Mouse (Mus musculus): Measurements from ENCODE around the gene E130208F15Rik.

The E130208F15Rik gene

DNA sequence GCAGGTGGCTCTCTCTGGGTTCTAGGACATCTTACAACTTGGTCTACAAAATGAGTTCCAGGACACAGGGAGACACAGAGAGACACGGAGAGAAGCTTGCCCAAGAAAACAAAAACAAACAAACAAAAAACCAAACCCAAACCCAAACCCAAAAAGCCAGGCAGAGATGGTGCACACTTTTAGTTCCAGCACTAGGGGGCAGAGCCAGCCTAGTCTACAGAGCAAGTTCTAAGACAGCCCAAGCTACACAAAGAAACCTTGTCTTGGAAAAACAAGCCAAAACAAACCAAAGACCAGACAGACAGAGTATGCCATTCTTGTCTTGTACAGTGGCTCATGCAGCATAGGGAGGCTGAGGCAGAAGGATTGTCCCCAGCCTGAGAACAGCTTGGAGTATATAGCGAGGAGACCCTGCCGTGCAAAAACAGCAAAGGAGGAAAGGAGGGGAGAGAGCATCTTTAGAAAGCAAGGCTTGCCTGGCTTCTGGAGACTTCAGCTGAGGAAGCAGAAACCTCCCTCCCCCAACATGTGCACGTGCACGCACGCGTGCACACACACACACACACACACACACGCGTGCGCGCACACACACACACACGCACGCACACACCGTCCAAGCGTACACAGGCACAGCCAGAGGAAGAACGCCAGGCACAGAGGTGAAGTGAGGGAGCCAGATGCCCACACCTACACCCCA is 15.3 kb upstream of the E130208F15Rik start:
- DNase-seq (ENCODE audit: extremely low spot score), result no peak

DNA sequence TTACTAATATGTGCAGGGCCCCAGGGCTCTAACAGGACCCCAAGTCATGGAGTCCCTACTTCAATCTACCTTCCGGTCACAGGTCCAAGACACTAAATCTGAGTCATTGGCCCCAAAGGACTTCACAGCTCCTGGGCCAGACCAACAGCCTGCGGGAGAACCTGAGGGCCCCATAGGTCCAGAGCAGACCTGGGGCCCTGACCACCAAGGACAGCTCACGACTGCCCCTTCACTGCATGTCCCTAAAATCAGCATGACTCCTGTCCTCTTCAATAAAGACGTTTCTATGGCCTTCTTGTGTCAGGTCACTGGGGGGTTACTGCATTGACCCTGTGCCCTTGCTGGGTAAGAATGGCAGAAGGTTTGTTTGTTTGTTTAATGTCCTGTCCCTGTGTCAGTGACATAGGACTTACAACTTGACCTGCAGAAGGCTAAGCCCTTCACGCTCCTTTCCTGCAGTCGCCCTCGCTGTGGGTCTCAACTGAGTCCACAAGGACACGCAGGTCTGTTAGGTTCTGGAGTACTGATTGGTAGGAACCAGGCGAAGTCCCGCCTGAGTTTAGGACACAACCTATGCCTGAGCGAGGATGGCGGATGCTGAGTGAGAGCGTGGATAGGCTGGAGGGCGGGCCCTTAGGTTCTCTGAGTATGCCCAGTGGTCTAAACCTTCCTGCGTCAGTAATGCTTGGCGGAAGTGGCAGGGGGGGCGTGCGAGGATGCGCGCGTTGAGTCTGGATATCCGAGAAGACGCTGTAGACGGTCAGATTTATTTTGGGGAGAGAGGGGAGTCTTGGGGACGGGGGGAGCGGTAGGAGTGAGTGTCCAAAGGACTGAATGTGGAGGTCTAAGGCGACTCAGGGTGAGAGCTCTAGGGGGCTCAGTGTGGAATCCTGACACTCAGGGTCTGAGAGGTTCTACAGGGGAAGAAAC is 13.2 kb upstream of the E130208F15Rik start, which contains the start of gene Alkbh6:
Gene Alkbh6, plus strand, starts transcription at position 642 of the 930 bp plus-strand sequence.
- DNase-seq (ENCODE audit: extremely low spot score), result peak; percentile 90

DNA sequence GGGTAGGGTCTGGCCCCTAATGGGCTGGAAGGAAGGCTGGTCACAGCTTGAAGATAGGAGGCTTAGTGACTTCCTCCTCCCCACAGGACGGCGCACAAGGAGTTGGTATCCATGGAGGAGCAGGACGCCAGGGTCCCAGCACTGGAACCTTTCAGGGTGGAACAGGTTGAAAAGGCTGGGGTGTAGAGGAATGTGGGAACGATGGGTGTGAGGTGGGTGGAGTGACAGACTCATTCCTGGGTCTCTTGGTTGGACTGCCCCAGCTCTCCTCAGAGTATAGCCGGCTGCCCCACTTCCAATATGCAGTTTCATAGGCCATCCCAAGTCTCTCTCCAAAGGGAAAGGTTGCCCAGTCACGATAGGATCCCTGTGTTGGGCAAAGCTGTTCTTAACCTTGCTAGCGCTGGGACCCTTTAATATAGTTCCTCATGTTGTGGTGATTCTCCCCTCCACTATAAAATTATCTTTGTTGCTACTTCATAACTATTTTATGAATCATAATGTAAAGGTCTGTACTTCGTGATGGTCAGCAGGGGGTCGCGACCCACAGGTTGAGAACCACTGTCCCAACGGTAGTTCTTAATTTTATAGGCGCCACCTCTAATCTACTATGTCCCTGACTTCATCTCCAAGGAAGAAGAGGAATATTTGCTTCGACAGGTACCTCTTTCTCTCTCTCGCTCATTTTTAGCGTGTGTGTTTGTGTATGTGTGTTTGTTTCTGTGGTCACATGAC is 12.0 kb upstream of the E130208F15Rik start:
- DNase-seq (ENCODE audit: extremely low spot score), result no peak

DNA sequence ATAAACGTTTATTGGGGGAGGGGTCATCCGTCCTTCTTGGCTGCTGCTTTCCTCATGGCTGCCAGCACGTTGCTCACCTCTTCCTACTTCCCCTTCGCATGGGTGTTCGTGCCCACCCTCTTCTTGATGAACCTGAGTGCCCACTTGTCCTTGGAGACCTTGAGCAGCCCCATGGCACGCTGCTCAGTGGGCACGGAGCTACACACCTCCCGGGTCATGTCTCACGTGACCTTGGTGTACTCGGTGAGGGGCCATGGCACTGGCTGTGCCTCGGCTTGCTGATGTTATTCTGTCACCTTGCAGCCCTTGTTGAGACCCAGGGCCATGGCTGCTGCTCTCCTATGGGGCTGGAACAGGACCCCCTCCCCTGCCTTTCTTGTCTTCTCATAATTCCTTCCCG is 11.4 kb upstream of the E130208F15Rik start:
- DNase-seq (ENCODE audit: extremely low spot score), result no peak

DNA sequence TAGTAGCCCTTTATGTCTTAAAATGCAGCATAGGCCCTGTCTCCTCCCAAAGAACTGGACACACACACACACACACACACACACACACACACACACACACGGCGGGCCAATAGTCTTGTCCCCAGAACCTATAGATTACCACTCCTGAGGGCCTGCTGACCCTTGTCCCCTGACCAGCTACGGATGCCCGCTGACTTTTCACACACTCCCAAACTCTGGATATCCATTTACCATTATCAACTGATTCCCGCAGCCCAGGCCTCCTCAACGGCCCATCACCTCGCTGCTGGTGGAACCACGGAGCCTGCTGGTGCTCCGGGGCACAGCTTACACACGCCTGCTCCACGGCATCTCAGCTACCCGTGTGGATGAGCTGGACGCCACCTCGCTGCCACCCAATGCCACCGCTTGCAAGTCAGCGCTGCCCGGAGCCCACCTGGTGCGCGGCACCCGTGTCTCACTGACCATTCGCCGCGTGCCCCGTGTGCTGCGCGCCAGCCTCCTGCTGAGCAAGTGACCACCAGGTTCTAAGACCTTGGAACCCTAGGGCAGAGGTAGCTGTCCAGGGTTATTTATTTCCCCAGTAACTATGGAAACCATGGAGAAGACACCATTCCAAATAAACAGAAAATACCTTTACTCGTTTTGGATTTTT is 7.7 kb upstream of the E130208F15Rik start:
- DNase-seq (ENCODE audit: extremely low spot score), result no peak

DNA sequence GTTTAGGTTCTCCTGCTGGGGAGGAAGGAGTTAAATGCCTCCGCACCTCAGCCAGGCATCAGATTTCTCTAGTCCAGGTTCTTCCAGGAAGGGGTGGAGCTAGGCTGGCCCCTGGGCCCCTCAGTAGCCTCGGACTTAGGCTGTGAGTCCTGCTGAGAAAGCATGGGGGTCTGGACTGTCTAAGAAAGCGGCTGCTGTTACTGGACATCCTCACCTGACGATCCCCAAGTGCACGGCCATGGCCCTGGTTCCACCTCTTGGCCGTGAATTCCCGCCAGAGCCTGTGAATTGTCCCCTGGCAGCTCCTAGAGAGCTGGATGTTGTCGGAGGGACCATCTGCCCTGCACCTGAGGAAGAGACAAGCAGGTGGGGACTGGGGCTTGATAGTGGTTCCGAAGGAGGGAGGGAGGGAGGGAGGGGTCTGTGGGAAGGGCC is 6.8 kb upstream of the E130208F15Rik start, which contains the start of gene Syne4:
Gene Syne4, plus strand, starts transcription at position 87 of the 435 bp plus-strand sequence.
- peak; percentile 57 for DNase-seq (ENCODE audit: extremely low spot score)

DNA sequence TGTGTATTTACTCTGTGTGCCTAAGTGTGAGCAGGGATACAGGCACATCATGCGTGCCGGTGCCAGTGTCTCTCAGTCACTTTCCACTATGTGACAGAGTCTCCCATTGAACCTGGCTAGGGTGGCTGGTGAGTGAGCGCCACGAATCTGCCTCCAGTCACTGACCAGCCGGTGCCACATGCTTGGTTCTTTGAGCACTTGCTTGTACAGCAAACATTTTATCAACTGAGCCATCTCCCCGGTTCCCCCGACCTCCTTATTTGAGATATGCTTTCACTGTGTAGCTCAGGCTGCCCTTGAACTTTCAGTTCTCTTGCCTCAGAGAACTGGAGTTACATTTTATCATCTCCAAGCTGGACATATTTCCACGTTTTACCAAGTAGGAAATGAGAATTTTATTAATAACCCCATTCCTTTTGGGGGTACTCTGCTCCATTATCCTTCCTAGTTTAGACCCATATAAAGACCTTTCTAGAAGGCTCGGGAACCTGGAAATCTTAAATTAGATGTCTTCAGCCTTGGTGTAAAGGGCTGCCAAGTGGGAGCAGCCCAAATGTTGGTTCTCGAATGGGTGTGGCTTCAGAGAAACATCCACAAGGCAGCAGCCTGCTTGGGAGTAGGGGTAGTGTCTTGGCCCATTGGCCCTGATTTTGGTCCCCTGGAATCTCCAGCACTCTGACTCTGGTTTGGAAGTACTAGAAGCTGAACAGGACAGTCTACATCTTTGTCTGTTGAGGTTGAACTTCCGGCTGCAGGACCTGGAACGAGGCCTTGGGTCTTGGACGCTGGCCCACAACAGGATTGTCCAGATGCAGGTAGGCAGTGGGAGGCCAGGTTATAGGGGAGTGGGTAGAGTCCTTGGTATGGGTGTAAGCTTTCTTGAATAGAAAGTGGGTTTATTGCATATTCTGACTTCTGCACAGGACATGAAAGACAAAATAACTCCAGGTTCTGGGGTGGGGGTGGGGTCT is 5.7 kb upstream of the E130208F15Rik start:
- no peak for DNase-seq (ENCODE audit: extremely low spot score)

DNA sequence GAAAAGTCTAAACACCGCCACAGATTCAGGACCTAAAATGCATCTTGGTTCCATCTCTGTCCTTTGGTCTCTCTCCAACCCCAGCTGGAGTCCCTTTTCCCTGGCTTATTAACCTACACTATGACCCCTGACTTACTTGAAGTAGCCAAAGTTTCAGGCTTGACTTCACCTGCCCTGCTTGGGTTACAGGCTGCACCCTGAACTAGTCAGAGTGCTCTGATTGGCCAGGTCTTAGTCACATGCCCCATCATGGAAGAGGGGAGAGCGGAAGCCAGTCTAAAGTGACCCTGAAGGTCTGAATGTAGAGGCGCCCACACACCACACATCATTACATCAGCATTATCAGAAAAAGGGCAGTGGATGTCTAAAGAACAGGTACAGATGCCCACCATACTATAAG is 3.4 kb upstream of the E130208F15Rik start:
- no peak for DNase-seq (ENCODE audit: extremely low spot score)

DNA sequence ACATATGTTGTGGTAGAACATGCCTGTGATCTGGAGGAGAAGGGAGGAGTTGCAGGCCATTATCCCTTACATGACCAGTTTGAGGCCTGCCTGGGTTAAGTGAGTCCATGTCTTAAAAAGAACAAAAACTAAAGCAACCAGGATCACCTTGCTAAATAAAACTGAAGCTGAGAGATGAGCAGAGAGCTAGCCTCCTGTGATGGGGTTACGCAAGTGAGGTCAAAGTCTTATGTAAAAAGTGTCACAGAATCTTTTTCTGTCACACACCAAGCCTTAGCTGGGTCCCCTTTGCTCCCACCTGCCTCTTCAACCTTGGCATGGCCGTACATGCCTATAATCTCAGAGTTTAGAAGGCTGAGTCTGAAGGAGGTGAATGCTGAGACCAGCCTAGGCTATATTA is 594 bp upstream of the E130208F15Rik start:
- DNase-seq (ENCODE audit: extremely low spot score), result no peak

DNA sequence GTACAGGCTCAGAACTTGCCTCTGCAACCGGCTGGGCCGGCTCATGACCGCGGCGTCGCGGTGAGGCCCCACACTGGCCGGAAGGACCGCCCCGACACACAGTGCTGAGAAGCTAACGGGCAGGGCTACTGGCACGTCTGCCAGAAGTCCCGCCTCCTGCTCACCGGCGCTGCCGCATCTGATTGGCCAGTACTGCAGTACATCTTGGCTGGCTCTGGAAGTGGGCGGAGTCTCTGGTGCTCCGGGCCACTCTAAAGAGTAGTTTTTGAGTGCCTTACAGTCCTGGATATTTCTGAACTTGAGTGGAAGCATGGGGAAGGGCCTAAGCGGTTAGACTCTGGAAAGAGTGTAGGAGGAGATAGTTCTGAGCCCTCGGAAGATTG is 736 bp downstream of the E130208F15Rik start:
- peak; percentile 94 for DNase-seq (ENCODE audit: extremely low spot score)

DNA sequence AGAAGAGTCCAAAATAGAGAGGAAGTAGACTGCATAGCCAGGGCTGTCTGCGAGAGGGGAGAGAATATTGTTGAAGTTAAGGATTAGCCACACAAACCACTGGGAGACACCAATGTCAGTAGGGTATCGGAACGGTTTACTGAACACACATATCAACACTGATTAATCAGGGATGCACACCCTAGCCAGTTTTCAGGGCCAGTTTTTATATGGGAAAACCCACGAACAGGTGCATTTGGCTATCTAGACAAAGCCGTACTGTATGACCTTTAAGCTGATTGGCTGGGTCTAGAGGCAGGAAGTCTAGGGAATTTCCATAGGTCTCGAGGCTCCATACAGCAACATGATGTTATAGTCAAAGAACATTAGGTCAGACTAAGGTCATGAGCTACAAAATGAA is 1.3 kb downstream of the E130208F15Rik start:
- DNase-seq (ENCODE audit: extremely low spot score), result no peak

DNA sequence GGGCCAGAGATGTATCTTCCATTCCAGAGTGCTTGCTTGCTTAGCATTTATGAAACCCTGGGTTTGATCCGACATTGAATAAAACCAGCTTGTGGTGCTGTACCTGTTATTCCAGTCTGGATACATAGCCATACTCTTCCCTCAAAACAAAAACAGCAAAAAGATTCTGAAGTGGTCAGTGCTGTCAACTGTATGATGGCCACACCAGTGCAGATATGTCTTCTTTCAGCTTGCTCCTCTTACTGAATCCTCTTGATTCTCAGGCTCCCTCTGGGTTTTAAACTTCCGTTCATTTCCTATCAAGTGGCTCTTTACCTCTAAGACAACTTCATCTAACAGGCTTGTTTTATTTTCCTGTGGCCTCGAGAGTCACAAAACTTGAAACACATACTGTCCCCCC is 2.3 kb downstream of the E130208F15Rik start, which contains the start of gene Sdhaf1:
Gene Sdhaf1, minus strand, starts transcription at position 101 of the 400 bp plus-strand sequence.
- no peak for DNase-seq (ENCODE audit: extremely low spot score)

DNA sequence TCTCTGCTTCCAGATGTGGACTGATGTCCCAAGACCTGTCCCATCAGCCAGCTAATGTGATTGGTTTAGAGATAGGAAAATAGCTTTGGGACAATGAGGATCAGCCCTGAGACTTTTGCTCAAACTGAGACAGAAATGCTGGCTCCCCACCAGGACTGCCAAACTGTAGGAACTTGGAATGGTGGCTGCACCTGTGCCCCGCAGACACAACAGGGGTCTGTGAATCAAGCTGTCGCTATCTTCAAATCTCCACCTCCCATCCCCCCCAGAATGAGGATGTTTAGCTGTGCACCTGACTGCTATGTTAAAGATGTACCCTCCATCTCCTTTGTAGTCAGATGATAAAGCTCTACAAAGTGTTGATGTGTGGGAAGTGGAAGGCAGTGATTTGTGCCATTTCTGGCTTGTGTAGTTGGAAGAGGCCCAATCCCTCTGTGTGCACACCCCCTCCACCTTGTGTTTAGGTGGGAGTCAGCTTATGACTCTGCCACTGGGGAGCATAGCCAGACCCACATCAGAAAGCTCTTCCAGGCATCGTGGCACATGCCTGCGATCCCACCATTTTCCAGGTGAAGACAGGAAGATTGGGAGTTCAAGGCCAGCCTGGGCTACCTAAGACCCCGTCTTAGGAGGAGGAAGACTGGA is 2.9 kb downstream of the E130208F15Rik start:
- DNase-seq (ENCODE audit: extremely low spot score), result no peak

DNA sequence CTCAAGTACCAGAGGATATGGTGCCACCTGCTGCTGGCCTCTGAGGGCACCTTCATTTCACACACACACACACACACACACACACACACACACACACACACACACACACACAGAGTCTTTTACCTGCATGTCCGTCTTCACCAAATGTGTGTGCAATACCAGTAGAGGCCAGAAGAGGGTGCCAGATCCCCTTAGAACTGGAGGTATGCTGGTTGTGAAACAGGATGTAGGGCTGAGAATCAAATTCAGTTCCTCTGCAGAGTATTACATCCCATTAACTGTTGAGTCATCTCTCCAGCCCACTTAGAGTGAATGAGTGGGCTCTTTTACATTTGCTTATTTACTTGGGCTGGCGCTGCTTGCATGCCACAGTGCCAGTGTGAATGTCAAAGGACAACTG is 3.8 kb downstream of the E130208F15Rik start:
- DNase-seq (ENCODE audit: extremely low spot score), result peak; percentile 62

DNA sequence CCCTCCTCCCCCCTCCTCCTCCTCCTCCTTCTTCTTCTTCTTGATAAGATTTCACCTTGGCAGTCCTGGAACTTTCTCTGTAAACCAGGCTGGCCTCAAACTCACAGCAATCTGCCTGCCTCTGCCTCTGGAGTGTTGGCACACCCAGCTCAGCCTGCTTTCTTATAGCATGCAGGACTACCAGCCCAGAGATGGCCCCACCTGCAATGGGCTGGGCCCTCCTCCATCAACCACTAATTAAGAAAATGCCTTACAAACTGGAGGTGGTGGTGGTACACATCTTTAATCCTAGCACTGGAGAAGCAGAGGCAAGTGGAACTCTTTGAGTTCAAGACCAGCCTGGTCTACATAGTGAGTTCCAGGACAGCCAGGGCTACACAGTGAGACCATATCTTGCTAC is 4.9 kb downstream of the E130208F15Rik start:
- no peak for DNase-seq (ENCODE audit: extremely low spot score)

DNA sequence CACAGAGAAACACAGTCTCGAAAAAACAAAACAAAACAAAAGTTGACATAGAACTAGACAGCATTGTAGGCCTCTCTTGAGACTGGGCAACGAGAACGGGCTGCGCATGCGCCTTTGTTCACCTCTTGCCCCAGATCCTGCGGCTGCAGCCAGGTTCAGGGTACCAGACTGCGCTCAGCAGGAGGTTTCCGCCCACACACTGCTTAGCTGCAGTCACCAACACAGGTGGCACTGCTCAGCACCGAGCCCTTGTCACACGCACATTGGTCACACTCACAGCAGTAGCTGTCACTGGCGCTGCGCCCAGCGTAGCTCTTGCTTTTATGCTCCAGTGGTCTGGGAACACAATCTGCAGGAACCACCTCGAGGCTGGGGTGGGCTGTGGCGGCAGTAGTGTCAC is 5.6 kb downstream of the E130208F15Rik start:
- DNase-seq (ENCODE audit: extremely low spot score), result no peak

DNA sequence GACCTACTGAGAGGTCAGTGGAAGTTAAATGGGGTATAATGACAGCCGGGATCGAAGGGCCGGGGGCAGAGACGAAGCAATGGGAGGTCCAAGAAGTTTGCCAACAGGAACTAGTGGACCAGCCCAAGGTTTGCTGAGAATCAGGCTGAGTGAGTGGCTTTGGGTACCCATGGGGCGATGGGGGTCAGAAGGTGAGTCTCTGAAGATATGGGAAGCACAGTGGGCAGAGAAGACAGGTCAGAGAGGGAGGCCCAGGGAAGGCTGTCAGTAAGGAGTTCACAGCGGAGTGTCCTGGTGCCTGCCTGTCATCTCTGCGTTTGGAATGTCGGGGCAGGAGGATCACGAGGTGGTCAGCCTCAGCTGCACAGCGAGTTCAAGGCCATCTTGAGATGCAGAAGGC is 6.8 kb downstream of the E130208F15Rik start:
- DNase-seq (ENCODE audit: extremely low spot score), result no peak

DNA sequence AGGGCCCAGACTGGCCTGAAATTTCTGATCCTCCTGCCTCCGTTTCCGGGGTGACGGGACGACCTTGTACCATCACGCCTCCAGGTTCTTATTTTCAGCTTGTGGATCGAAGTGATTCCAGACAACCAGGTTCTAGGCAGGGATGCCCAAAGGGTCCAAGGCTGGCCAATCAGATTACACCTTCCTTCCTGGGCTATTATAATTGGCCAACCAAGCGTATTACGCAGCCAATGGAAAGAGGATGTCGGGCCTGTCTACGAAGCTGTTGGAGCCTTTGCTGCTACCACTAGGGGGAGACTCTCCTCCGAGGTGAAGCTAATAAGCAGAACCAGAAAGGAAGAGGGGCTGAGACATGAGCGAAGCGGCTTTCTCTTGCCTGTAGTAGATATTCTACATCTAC is 10.3 kb downstream of the E130208F15Rik start:
- peak; percentile 82 for DNase-seq (ENCODE audit: extremely low spot score)

DNA sequence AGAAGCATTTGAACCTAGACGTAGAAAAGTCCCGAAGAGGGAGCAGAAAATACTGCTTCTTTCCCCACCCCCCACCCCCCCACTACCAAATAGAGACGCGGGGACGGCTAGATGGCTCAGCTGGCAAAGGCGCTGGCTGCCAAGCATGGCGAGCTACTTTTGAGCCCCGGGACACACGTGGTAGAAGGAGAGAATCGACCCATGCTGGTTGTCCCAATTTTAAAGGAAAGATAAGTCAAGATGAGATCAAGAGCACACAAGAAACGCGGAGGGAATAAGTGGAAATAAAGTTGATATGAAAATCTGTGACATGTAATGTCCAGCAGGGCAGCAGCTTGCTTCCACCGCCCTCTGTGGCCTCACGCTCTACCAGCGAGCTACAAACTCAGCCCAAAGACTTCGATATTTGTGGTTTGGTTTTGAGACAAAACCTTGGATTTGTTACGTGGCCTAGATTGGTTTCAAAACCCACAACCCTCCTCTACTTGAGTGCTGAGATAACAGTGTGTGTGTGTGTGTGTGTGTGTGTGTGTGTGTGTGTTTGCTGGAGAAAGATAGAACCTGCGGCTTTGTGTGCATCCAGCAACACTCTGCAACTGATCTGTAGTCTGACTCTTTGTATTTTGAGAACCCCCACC is 11.2 kb downstream of the E130208F15Rik start:
- no peak for DNase-seq (ENCODE audit: extremely low spot score)

Measured in embryo, embryonic 9.5 days (tissue).